Mouse (Mus musculus): Measurements from ENCODE around the gene Chmp1a.

DNA sequence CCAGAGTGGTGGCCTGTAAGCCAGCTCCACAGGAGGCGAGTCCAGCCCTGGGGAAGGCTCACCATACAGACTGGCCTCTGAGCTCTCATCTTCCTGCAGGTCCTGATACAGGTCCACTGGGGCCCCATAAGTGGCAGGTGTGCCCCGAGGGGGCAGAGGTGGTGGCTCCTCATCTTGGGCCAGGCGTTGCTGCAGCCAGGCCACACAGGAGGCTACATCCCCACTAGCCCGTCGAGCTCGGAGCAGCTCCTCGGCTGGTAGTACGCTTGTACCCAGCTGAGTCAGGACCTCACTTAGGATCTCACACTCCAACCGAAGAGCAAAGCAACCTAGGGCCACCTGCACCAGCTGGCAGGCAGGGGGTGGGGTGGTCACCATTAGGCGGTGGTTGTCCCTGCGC, 21.2 kb upstream of the Chmp1a start:
- no peak for TF ChIP-seq CTCF (IDR thresholded peaks at IDR 0.05; ENCODE audit: low read depth)
- no peak for TF ChIP-seq EP300 (IDR thresholded peaks at IDR 0.05; ENCODE audit: low read depth)
